Mouse (Mus musculus): ENCODE data around the gene Ccdc78. TPM values are rescaled to one million over a fixed set of nuclear protein-coding genes. Genes with fewer than 3 reads are reported as not detected.

The Ccdc78 gene
- total RNA-seq, 2 experiments from 2014 or later: not detected

GRCm38 (mm10) chr17:25810890-25811289 is 24.5 kb downstream of the Ccdc78 start:
- no peak for DNase-seq

- peak; percentile 55 for DNase-seq
Measured at GRCm38 (mm10) chr17:25813471-25813870, 27.1 kb downstream of the Ccdc78 start.

- DNase-seq: no peak
Measured at GRCm38 (mm10) chr17:25817662-25818061, 31.3 kb downstream of the Ccdc78 start.

GRCm38 (mm10) chr17:25818851-25819780 is 32.7 kb downstream of the Ccdc78 start:
- DNase-seq: no peak

- DNase-seq: no peak
Measured at GRCm38 (mm10) chr17:25823452-25823851, 37.1 kb downstream of the Ccdc78 start, which contains the start of gene Wdr24. Gene Wdr24, plus strand, starts transcription at chr17:25823627.

- no peak for DNase-seq
Measured at GRCm38 (mm10) chr17:25824362-25825142, 38.2 kb downstream of the Ccdc78 start.

- no peak for DNase-seq
Measured at GRCm38 (mm10) chr17:25825311-25825710, 38.9 kb downstream of the Ccdc78 start.

GRCm38 (mm10) chr17:25825984-25826570 is 39.7 kb downstream of the Ccdc78 start:
- no peak for DNase-seq

- no peak for DNase-seq
Measured at GRCm38 (mm10) chr17:25827011-25827410, 40.6 kb downstream of the Ccdc78 start.

GRCm38 (mm10) chr17:25827546-25828222 is 41.3 kb downstream of the Ccdc78 start:
- DNase-seq: no peak

GRCm38 (mm10) chr17:25828223-25828594 is 41.8 kb downstream of the Ccdc78 start:
- no peak for DNase-seq

GRCm38 (mm10) chr17:25828712-25829557 is 42.6 kb downstream of the Ccdc78 start, which contains the start of gene Jmjd8:
Gene Jmjd8, plus strand, starts transcription at chr17:25828867.
- peak; percentile 72 for DNase-seq

GRCm38 (mm10) chr17:25829558-25830017 is 43.2 kb downstream of the Ccdc78 start:
- DNase-seq: no peak

GRCm38 (mm10) chr17:25830200-25830753 is 43.9 kb downstream of the Ccdc78 start:
- DNase-seq: no peak

GRCm38 (mm10) chr17:25830806-25831431 is 44.5 kb downstream of the Ccdc78 start:
- no peak for DNase-seq

- DNase-seq: no peak
Measured at GRCm38 (mm10) chr17:25831451-25832281, 45.3 kb downstream of the Ccdc78 start.

GRCm38 (mm10) chr17:25832436-25833290 is 46.3 kb downstream of the Ccdc78 start:
- DNase-seq: peak; percentile 99

GRCm38 (mm10) chr17:25833291-25833663 is 46.9 kb downstream of the Ccdc78 start, which contains the start of gene Stub1:
Gene Stub1, minus strand, starts transcription at chr17:25833404.
- peak; percentile 91 for DNase-seq

Measured in gastrocnemius, postnatal 25 days (tissue).